Mouse (Mus musculus) hindbrain, embryonic 13.5 days (tissue): Measurements from ENCODE around the gene Nmt1. TPM values are rescaled to one million over a fixed set of nuclear protein-coding genes. Genes with fewer than 3 reads are reported as not detected.

Experiments used
- ATAC-seq: fragments of 200-750 bp; cut with Nextera tagmentation; 2 replicates; pipeline ENCODE4 v1.8.0; 2017; ENCODE audit warnings: moderate TSS enrichment; ENCODE audit not compliant: low FRiP score
- H3K27ac ChIP-seq: fragments of 300-500 bp; sonication (generic); 2 replicates; pipeline ENCODE4 v1.5.1; 2015; ENCODE audit warnings: inconsistent platforms, mild to moderate bottlenecking, moderate library complexity
- H3K27me3 ChIP-seq: fragments of 300-500 bp; sonication (generic); 2 replicates; pipeline ENCODE4 v1.6.1; 2015; ENCODE audit warnings: mild to moderate bottlenecking, inconsistent platforms
- H3K36me3 ChIP-seq: fragments of 300-500 bp; sonication (generic); 2 replicates; pipeline ENCODE4 v1.6.1; 2015; ENCODE audit warnings: mild to moderate bottlenecking, inconsistent platforms
- H3K4me1 ChIP-seq: fragments of 300-500 bp; sonication (generic); replicated peaks from 2 replicates; pipeline ENCODE4 v1.6.1; 2015; ENCODE audit warnings: inconsistent platforms
- H3K4me2 ChIP-seq: fragments of 300-500 bp; sonication (generic); 2 replicates; pipeline ENCODE4 v1.6.1; 2015; ENCODE audit warnings: inconsistent platforms, mild to moderate bottlenecking, moderate library complexity
- H3K4me3 ChIP-seq: fragments of 300-500 bp; sonication (generic); 2 replicates; pipeline ENCODE4 v1.5.1; 2015; ENCODE audit warnings: mild to moderate bottlenecking, inconsistent platforms
- H3K9ac ChIP-seq: fragments of 300-500 bp; sonication (generic); 2 replicates; pipeline ENCODE4 v1.6.1; 2015; ENCODE audit warnings: mild to moderate bottlenecking, inconsistent platforms
- H3K9me3 ChIP-seq: fragments of 300-500 bp; sonication (generic); 2 replicates; pipeline ENCODE4 v1.6.1; 2016; ENCODE audit warnings: inconsistent platforms
- WGBS: fragments of 180-500 bp; shearing (Covaris S2); methylation state at CpG from one replicate; pipeline ENCODE4 v1.1.7; 2015; 5-methylcytosine and 5-hydroxymethylcytosine counted together
- polyA plus RNA-seq: library from polyadenylated mRNA; unstranded; fragments of >200 nt; fragmentation: Nextera tagmentation; extraction: Ambion mirVana; gene quantifications from 2 replicates; pipeline ENCODE4 v1.2.1, GENCODE M21; 2015

Nmt1 gene
- polyA plus RNA-seq, 1 experiment from 2014 or later: 37.8 TPM

GRCm38 (mm10) chr11:103106386-103106785, 78.4 kb downstream of the Nmt1 start:
- Histone ChIP-seq H3K36me3 (no peaks in the 10 kb centered on the region), H3K4me1 (peaks cover 24% of the 10 kb centered on the region), H3K9me3 (no peaks in the 10 kb centered on the region), H3K4me3 (no peak overlapping the region), H3K27me3 (peaks cover 41% of the 10 kb centered on the region), H3K27ac (no peak overlapping the region), H3K9ac (no peak overlapping the region), H3K4me2 (no peak overlapping the region)
- 74% methylated on average over 4 of the region's 4 CpGs for WGBS
- no peak for ATAC-seq

- H3K4me1 ChIP-seq: peaks cover 23% of the 10 kb centered on the region
- no peak overlapping the region for H3K27ac ChIP-seq
- ATAC-seq: no peak
- peak overlapping the region; percentile 33 for H3K4me3 ChIP-seq
- H3K9ac ChIP-seq: no peak overlapping the region
- H3K4me2 ChIP-seq: peak overlapping the region; percentile 55
- H3K27me3 ChIP-seq: peaks cover 37% of the 10 kb centered on the region
- H3K9me3 ChIP-seq: no peaks in the 10 kb centered on the region
- H3K36me3 ChIP-seq: no peaks in the 10 kb centered on the region
- WGBS: 22% methylated on average over 10 of the region's 10 CpGs
These were observed 83.3 kb downstream of the Nmt1 start for GRCm38 (mm10) chr11:103111301-103111700.

GRCm38 (mm10) chr11:103111881-103112551, 84.0 kb downstream of the Nmt1 start:
- Histone ChIP-seq H3K4me2 (peak overlapping the region; percentile 55), H3K27ac (no peak overlapping the region), H3K4me1 (peaks cover 29% of the 10 kb centered on the region), H3K9ac (peak overlapping the region; percentile 36), H3K9me3 (no peaks in the 10 kb centered on the region), H3K27me3 (peaks cover 37% of the 10 kb centered on the region), H3K4me3 (peak overlapping the region; percentile 33), H3K36me3 (no peaks in the 10 kb centered on the region)
- ATAC-seq: no peak
- 1% methylated on average over 28 of the region's 28 CpGs for WGBS

GRCm38 (mm10) chr11:103112552-103112912, 84.5 kb downstream of the Nmt1 start:
- no peak for ATAC-seq
- peaks cover 34% of the 10 kb centered on the region for H3K4me1 ChIP-seq
- no peaks in the 10 kb centered on the region for H3K36me3 ChIP-seq
- H3K4me2 ChIP-seq: peak overlapping the region; percentile 55
- 9% methylated on average over 9 of the region's 9 CpGs for WGBS
- no peaks in the 10 kb centered on the region for H3K9me3 ChIP-seq
- peak overlapping the region; percentile 33 for H3K4me3 ChIP-seq
- H3K27ac ChIP-seq: no peak overlapping the region
- H3K9ac ChIP-seq: peak overlapping the region; percentile 36; the same call in 1 of the 2 replicates
- peaks cover 37% of the 10 kb centered on the region for H3K27me3 ChIP-seq

GRCm38 (mm10) chr11:103113005-103113404, 85.0 kb downstream of the Nmt1 start:
- H3K27ac ChIP-seq: no peak overlapping the region
- no peak overlapping the region for H3K9ac ChIP-seq
- H3K9me3 ChIP-seq: no peaks in the 10 kb centered on the region
- no peaks in the 10 kb centered on the region for H3K36me3 ChIP-seq
- H3K4me3 ChIP-seq: no peak overlapping the region
- peaks cover 38% of the 10 kb centered on the region for H3K4me1 ChIP-seq
- H3K27me3 ChIP-seq: peaks cover 37% of the 10 kb centered on the region
- no peak for ATAC-seq
- 0 out of 2 replicates have a peak overlapping the region, but pooled peaks have one; percentile 2 for H3K4me2 ChIP-seq
- 41% methylated on average over 12 of the region's 12 CpGs for WGBS

- Histone ChIP-seq H3K27me3 (peaks cover 37% of the 10 kb centered on the region), H3K9ac (no peak overlapping the region), H3K27ac (no peak overlapping the region), H3K4me3 (no peak overlapping the region), H3K4me1 (peaks cover 46% of the 10 kb centered on the region), H3K9me3 (no peaks in the 10 kb centered on the region), H3K4me2 (no peak overlapping the region), H3K36me3 (no peaks in the 10 kb centered on the region)
- whole genome bisulfite sequencing: 77% methylated on average over 4 of the region's 4 CpGs
- ATAC-seq: no peak
These were observed 85.8 kb downstream of the Nmt1 start for GRCm38 (mm10) chr11:103113771-103114170.

- Histone ChIP-seq H3K27ac (peak overlapping the region; percentile 95), H3K4me1 (peaks cover 50% of the 10 kb centered on the region), H3K4me3 (peak overlapping the region; percentile 60), H3K36me3 (no peaks in the 10 kb centered on the region), H3K9me3 (no peaks in the 10 kb centered on the region), H3K9ac (peak overlapping the region; percentile 86), H3K4me2 (peak overlapping the region; percentile 69), H3K27me3 (peaks cover 37% of the 10 kb centered on the region)
- ATAC-seq: no peak
- WGBS: 89% methylated on average over 11 of the region's 11 CpGs
These were observed 86.4 kb downstream of the Nmt1 start for GRCm38 (mm10) chr11:103114270-103114943.

GRCm38 (mm10) chr11:103115163-103116007, 87.4 kb downstream of the Nmt1 start:
- peak overlapping the region; percentile 86 for H3K9ac ChIP-seq
- peaks cover 37% of the 10 kb centered on the region for H3K27me3 ChIP-seq
- peak overlapping the region; percentile 69 for H3K4me2 ChIP-seq
- H3K36me3 ChIP-seq: no peaks in the 10 kb centered on the region
- peak; percentile 80 for ATAC-seq
- WGBS: under 1% methylated on average over 34 of the region's 34 CpGs
- no peaks in the 10 kb centered on the region for H3K9me3 ChIP-seq
- H3K4me1 ChIP-seq: peaks cover 50% of the 10 kb centered on the region
- peak overlapping the region; percentile 95 for H3K27ac ChIP-seq
- H3K4me3 ChIP-seq: peak overlapping the region; percentile 60

- Histone ChIP-seq H3K4me1 (peaks cover 49% of the 10 kb centered on the region), H3K27me3 (peaks cover 29% of the 10 kb centered on the region), H3K36me3 (no peaks in the 10 kb centered on the region), H3K27ac (peak within 1 kb of the TSS; percentile 95), H3K9ac (peak within 1 kb of the TSS; percentile 86), H3K9me3 (no peaks in the 10 kb centered on the region), H3K4me3 (peak within 1 kb of the TSS; percentile 60), H3K4me2 (peak within 1 kb of the TSS; percentile 91)
- under 1% methylated on average over 52 of the region's 53 CpGs for WGBS
- peak; percentile 96 for ATAC-seq
These were observed 88.2 kb downstream of the Nmt1 start, which contains the start of gene Hexim1 for GRCm38 (mm10) chr11:103116008-103116818. Gene Hexim1, plus strand, starts transcription at chr11:103116231.

- Histone ChIP-seq H3K4me1 (peaks cover 40% of the 10 kb centered on the region), H3K27ac (peak overlapping the region; percentile 91), H3K4me2 (peak overlapping the region; percentile 91), H3K4me3 (peak overlapping the region; percentile 60), H3K9me3 (no peaks in the 10 kb centered on the region), H3K9ac (peak overlapping the region; percentile 82), H3K27me3 (peaks cover 20% of the 10 kb centered on the region), H3K36me3 (no peaks in the 10 kb centered on the region)
- ATAC-seq: 0 out of 2 replicates have a peak, but pooled peaks have one; percentile 15
- under 1% methylated on average over 35 of the region's 35 CpGs for WGBS
These were observed 89.1 kb downstream of the Nmt1 start for GRCm38 (mm10) chr11:103116959-103117590.

GRCm38 (mm10) chr11:103117591-103118009, 89.6 kb downstream of the Nmt1 start:
- WGBS: under 1% methylated on average over 38 of the region's 38 CpGs
- Histone ChIP-seq H3K27ac (peak overlapping the region; percentile 91; the same call in 1 of the 2 replicates), H3K27me3 (peaks cover 15% of the 10 kb centered on the region), H3K4me3 (peak overlapping the region; percentile 60), H3K4me2 (peak overlapping the region; percentile 91), H3K36me3 (no peaks in the 10 kb centered on the region), H3K9me3 (no peaks in the 10 kb centered on the region), H3K4me1 (peaks cover 35% of the 10 kb centered on the region), H3K9ac (peak overlapping the region; percentile 82)
- ATAC-seq: no peak
